Mouse (Mus musculus): ENCODE measurements at regions not wholly inside any gene's neighbourhood (a gene's known extent, or its start where the extent isn't known, plus 50 kb on each side); places are given as distances from the start of the nearest gene placed in this dataset.

GRCm38 (mm10) chr3:104573277-104573940 lies 61.7 kb upstream of the Lrig2 start:
- TF ChIP-seq CHD2 (IDR thresholded peaks at IDR 0.05; ENCODE audit: low read length) = no peak
- no peak for TF ChIP-seq MXI1 (IDR thresholded peaks at IDR 0.05; ENCODE audit: low read depth, low read length)
- no peaks in the 10 kb centered on the region for H3K36me3 ChIP-seq (ENCODE audit: control insufficient read depth in 1 of 2, insufficient read depth in 2 of 2, low read length in 2 of 2)
- H3K9ac ChIP-seq (ENCODE audit: control insufficient read depth, low read depth, low read length, poor library complexity, severe bottlenecking) = no peak overlapping the region

GRCm38 (mm10) chr3:104571935-104572631 lies 60.4 kb upstream of the Lrig2 start:
- H3K9me3 ChIP-seq (replicated peaks; ENCODE audit: insufficient read depth, low read length) = no peaks in the 10 kb centered on the region
- no peak overlapping the region for H3K4me3 ChIP-seq (ENCODE audit: control insufficient read depth in 1 of 2, insufficient read depth in 1 of 2, low read depth in 2 of 2, low read length in 2 of 2)
- peaks cover 3% of the 10 kb centered on the region in 2 experiments for H3K27me3 ChIP-seq (ENCODE audit: control insufficient read depth in 1 of 2, insufficient read depth in 2 of 2, low read length in 2 of 2)
- H3K27ac ChIP-seq (ENCODE audit: control insufficient read depth, low read depth, low read length) = no peak overlapping the region
- no peaks in the 10 kb centered on the region for H3K36me3 ChIP-seq (ENCODE audit: control insufficient read depth in 1 of 2, insufficient read depth in 2 of 2, low read length in 2 of 2)
- H3K4me1 ChIP-seq (ENCODE audit: control insufficient read depth in 1 of 2, insufficient read depth in 2 of 2, low read length in 2 of 2) = no peaks in the 10 kb centered on the region
- TF ChIP-seq ZNF384 (IDR thresholded peaks at IDR 0.05; ENCODE audit: low read depth, low read length) (no peak), UBTF (IDR thresholded peaks at IDR 0.05; ENCODE audit: borderline replicate concordance, insufficient read depth, low read depth, low read length) (no peak), KAT2A (conservative IDR thresholded peaks at IDR 0.05; ENCODE audit: low read depth, low read length) (no peak), NRF1 (IDR thresholded peaks at IDR 0.05; ENCODE audit: insufficient read depth, low read depth, low read length, poor library complexity, severe bottlenecking) (no peak), MAZ (IDR thresholded peaks at IDR 0.05; ENCODE audit: low read depth, low read length) (no peak), MXI1 (IDR thresholded peaks at IDR 0.05; ENCODE audit: low read depth, low read length) (no peak), POLR2AphosphoS2 (IDR thresholded peaks at IDR 0.05; ENCODE audit: low read length) (no peak), MYC (IDR thresholded peaks at IDR 0.05; ENCODE audit: low read depth, low read length) (no peak), CHD2 (IDR thresholded peaks at IDR 0.05; ENCODE audit: low read length) (no peak), ELF1 (IDR thresholded peaks at IDR 0.05; ENCODE audit: low read depth, low read length) (no peak)
- no peaks in the 10 kb centered on the region for H3K79me2 ChIP-seq (ENCODE audit: control insufficient read depth, insufficient read depth, low read length, poor library complexity)
- no peak for DNase-seq (ENCODE audit: low read depth, low spot score)
- no peak overlapping the region for H3K9ac ChIP-seq (ENCODE audit: control insufficient read depth, low read depth, low read length, poor library complexity, severe bottlenecking)

More at GRCm38 (mm10) chr3:104573277-104573940, 61.7 kb upstream of the Lrig2 start:
- Histone ChIP-seq H3K4me3 (ENCODE audit: control insufficient read depth in 1 of 2, insufficient read depth in 1 of 2, low read depth in 2 of 2, low read length in 2 of 2) (no peak overlapping the region), H3K27ac (ENCODE audit: control insufficient read depth, low read depth, low read length) (no peak overlapping the region), H3K27me3 (ENCODE audit: control insufficient read depth in 1 of 2, insufficient read depth in 2 of 2, low read length in 2 of 2) (peaks cover 5% of the 10 kb centered on the region in 2 experiments), H3K79me2 (ENCODE audit: control insufficient read depth, insufficient read depth, low read length, poor library complexity) (no peaks in the 10 kb centered on the region), H3K9me3 (replicated peaks; ENCODE audit: insufficient read depth, low read length) (no peaks in the 10 kb centered on the region), H3K4me1 (ENCODE audit: control insufficient read depth in 1 of 2, insufficient read depth in 2 of 2, low read length in 2 of 2) (no peaks in the 10 kb centered on the region)
- no peak for DNase-seq (ENCODE audit: low read depth, low spot score)

- Histone ChIP-seq H3K79me2 (ENCODE audit: control insufficient read depth, insufficient read depth, low read length, poor library complexity) (no peaks in the 10 kb centered on the region), H3K27ac (ENCODE audit: control insufficient read depth, low read depth, low read length) (no peak overlapping the region)
- TF ChIP-seq ELF1 (IDR thresholded peaks at IDR 0.05; ENCODE audit: low read depth, low read length) (no peak), ZC3H11A (IDR thresholded peaks at IDR 0.05; ENCODE audit: low read depth, low read length) (no peak), CHD1 (IDR thresholded peaks at IDR 0.05; ENCODE audit: low read depth, low read length) (no peak), POLR2A (IDR thresholded peaks at IDR 0.05; ENCODE audit: control insufficient read depth in 1 of 2, insufficient read depth in 1 of 2, low read depth in 1 of 2, low read length in 2 of 2, poor library complexity in 1 of 2) (no peak), ZKSCAN1 (IDR thresholded peaks at IDR 0.05; ENCODE audit: low read depth, low read length) (no peak), RAD21 (IDR thresholded peaks at IDR 0.05; ENCODE audit: low read depth, low read length) (no peak), TBP (IDR thresholded peaks at IDR 0.05; ENCODE audit: low read depth, low read length) (no peak), NRF1 (IDR thresholded peaks at IDR 0.05; ENCODE audit: insufficient read depth, low read depth, low read length, poor library complexity, severe bottlenecking) (no peak), MEF2A (IDR thresholded peaks at IDR 0.05; ENCODE audit: extremely low read depth, insufficient replicate concordance, low read depth, low read length, poor library complexity, severe bottlenecking) (no peak), POLR2AphosphoS2 (IDR thresholded peaks at IDR 0.05; ENCODE audit: low read length) (no peak), EP300 (IDR thresholded peaks at IDR 0.05; ENCODE audit: low read depth in 1 of 2, low read length in 2 of 2) (no peak), KAT2A (conservative IDR thresholded peaks at IDR 0.05; ENCODE audit: low read depth, low read length) (no peak), MAFK (IDR thresholded peaks at IDR 0.05; ENCODE audit: borderline replicate concordance, low read depth, low read length) (no peak), GATA1 (IDR thresholded peaks at IDR 0.05; ENCODE audit: low read depth, low read length) (no peak), HCFC1 (IDR thresholded peaks at IDR 0.05; ENCODE audit: low read depth, low read length) (no peak)
These were observed 53.9 kb upstream of the Lrig2 start for GRCm38 (mm10) chr3:104565423-104566230.

More at GRCm38 (mm10) chr3:104565423-104566230, 53.9 kb upstream of the Lrig2 start:
- Histone ChIP-seq H3K27me3 (ENCODE audit: control insufficient read depth in 1 of 2, insufficient read depth in 2 of 2, low read length in 2 of 2) (peaks cover 2 to 7% of the 10 kb centered on the region in 2 experiments), H3K4me3 (ENCODE audit: control insufficient read depth in 1 of 2, insufficient read depth in 1 of 2, low read depth in 2 of 2, low read length in 2 of 2) (no peak overlapping the region), H3K9me3 (replicated peaks; ENCODE audit: insufficient read depth, low read length) (no peaks in the 10 kb centered on the region), H3K36me3 (ENCODE audit: control insufficient read depth in 1 of 2, insufficient read depth in 2 of 2, low read length in 2 of 2) (no peaks in the 10 kb centered on the region), H3K4me1 (ENCODE audit: control insufficient read depth in 1 of 2, insufficient read depth in 2 of 2, low read length in 2 of 2) (no peaks in the 10 kb centered on the region), H3K9ac (ENCODE audit: control insufficient read depth, low read depth, low read length, poor library complexity, severe bottlenecking) (no peak overlapping the region)
- DNase-seq (ENCODE audit: low read depth, low spot score) = no peak

Measured in MEL (cell line).